Comparison of ENCODE assay signal across 8 mouse cellular contexts in the genomic region with DNA sequence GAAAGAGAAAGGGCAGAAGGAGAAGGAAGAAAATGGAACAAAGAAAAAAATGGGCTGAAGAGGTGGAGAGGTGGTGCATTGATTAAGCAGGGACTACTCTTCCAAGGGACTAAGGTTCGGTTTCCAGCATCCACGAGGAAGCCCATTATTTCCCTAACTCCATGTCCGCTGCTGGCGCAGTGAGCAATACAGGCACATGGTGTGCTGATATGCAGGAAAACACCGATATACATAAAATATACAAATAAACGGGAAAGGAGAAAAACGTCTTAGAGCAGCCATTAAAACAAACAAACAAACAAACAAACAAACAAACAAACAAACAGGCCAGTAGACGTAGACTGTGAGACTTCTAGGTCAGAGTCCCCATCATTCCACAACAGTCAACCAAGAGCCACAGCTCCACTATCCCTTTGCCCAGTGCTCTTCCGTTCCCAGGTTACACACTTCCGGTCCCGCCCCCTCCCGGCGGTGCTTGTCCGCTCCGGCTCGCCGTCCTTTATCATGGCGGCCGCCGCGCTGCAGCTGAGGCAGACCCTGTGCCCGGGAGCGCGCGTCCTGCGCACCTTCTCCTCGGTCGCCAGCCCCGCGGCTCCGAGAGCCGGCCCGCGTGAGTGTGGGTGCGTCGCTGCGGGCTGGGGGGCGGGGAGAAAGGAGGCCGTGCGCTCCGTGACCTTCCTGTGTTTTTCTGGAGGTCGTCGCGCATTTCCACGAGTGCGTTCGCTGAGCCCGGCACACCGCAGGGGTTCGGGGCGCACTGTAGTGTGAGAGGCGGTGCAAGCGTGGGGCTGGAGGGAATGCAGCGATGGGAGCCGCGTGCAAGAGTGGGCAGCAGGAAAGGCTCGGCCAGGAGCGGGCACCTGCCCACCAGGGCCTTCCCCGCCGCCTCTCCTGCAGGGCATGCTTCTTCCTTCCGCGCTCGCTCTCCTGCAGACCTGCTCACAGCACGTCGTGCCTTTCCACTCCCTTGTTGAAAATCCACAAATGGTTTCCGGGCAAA. TPM values are rescaled to one million over a fixed set of nuclear protein-coding genes. Genes with fewer than 3 reads are reported as not detected.
A peak's percentile ranks its signal among the peaks of the same experiment; 100 is the strongest.
DNase-seq lines count a peak whose midpoint lies in the region; ATAC-seq and TF ChIP-seq lines count a peak whose summit lies in the region.

A gene (plus strand): TSS at position 474 of the 1,000 bp plus-strand sequence.

- no peaks in the 10 kb centered on the region for H3K4me1 ChIP-seq in hindbrain, embryonic 11.5 days (replicated peaks; ENCODE audit: control insufficient read depth, insufficient read depth, low read length)
- H3K4me1 ChIP-seq in lung, embryonic 16.5 days (replicated peaks; ENCODE audit: control insufficient read depth, insufficient read depth, low read length) = peaks cover 19% of the 10 kb centered on the region
- H3K4me1 ChIP-seq in thymus, adult 2 months (replicated peaks; ENCODE audit: control insufficient read depth, insufficient read depth, low read length) = peaks cover 4% of the 10 kb centered on the region

- H3K9ac ChIP-seq in hindbrain, embryonic 11.5 days (ENCODE audit: low read depth, low read length) = peak within 1 kb of the TSS; percentile 78
- H3K9ac ChIP-seq in lung, embryonic 16.5 days (ENCODE audit: low read length) = peak within 1 kb of the TSS; percentile 96

- H3K9me3 ChIP-seq in hindbrain, embryonic 11.5 days (ENCODE audit: control insufficient read depth, low read length) = no peaks in the 10 kb centered on the region
- no peaks in the 10 kb centered on the region for H3K9me3 ChIP-seq in lung, embryonic 16.5 days (ENCODE audit: control insufficient read depth, low read length)

- no peaks in the 10 kb centered on the region for H3K36me3 ChIP-seq in hindbrain, embryonic 11.5 days (ENCODE audit: control insufficient read depth, insufficient read depth, low read length)
- peaks cover 11% of the 10 kb centered on the region for H3K36me3 ChIP-seq in lung, embryonic 16.5 days (ENCODE audit: control insufficient read depth, insufficient read depth, low read length)
- H3K36me3 ChIP-seq in thymus, adult 2 months (ENCODE audit: control insufficient read depth, insufficient read depth, low read length) = no peaks in the 10 kb centered on the region

- peak within 1 kb of the TSS; percentile 75 for H3K27ac ChIP-seq in hindbrain, embryonic 11.5 days (ENCODE audit: low read depth, low read length)
- H3K27ac ChIP-seq in lung, embryonic 16.5 days (ENCODE audit: low read length) = peak within 1 kb of the TSS; percentile 87
- no peak within 1 kb of the TSS; the same call in 1 of the 2 replicates for H3K27ac ChIP-seq in thymus, adult 2 months (ENCODE audit: control insufficient read depth, insufficient read depth, low read length)

- no peaks in the 10 kb centered on the region for H3K27me3 ChIP-seq in hindbrain, embryonic 11.5 days (ENCODE audit: control insufficient read depth, insufficient read depth, low read length)
- H3K27me3 ChIP-seq in lung, embryonic 16.5 days (ENCODE audit: control insufficient read depth, insufficient read depth, low read depth, low read length) = no peaks in the 10 kb centered on the region
- H3K27me3 ChIP-seq in thymus, adult 2 months (ENCODE audit: control insufficient read depth, insufficient read depth, low read length) = no peaks in the 10 kb centered on the region

- peak within 1 kb of the TSS; percentile 84 for H3K4me3 ChIP-seq in hindbrain, embryonic 11.5 days (ENCODE audit: low read depth, low read length)
- H3K4me3 ChIP-seq in lung, embryonic 16.5 days (ENCODE audit: low read length) = peak within 1 kb of the TSS; percentile 92
- H3K4me3 ChIP-seq in thymus, adult 2 months (ENCODE audit: control insufficient read depth, insufficient read depth, low read length) = peak within 1 kb of the TSS; percentile 85

- peak; percentile 91 for TF ChIP-seq POLR2A in thymus, adult 2 months (IDR thresholded peaks at IDR 0.05; ENCODE audit: control insufficient read depth, extremely low read depth, insufficient read depth, low read length, poor library complexity)

- 5% methylated on average over 53 of the region's 66 CpGs for WGBS in hindbrain, embryonic 11.5 days
- 3% methylated on average over 58 of the region's 66 CpGs for WGBS in lung, embryonic 16.5 days
- 5% methylated on average over 66 of the region's 66 CpGs for WGBS in thymus, adult 2 months

- H3K4me2 ChIP-seq in hindbrain, embryonic 11.5 days (replicated peaks; ENCODE audit: low read depth, low read length) = peak within 1 kb of the TSS; percentile 38
- peak within 1 kb of the TSS; percentile 71 for H3K4me2 ChIP-seq in lung, embryonic 16.5 days (ENCODE audit: low read depth, low read length)

- peak; percentile 99 for ATAC-seq in hindbrain, embryonic 11.5 days (ENCODE audit: low FRiP score)
- ATAC-seq in lung, embryonic 16.5 days (ENCODE audit: low read depth) = peak; percentile 99

- DNase-seq in Muller cell, postnatal 12 days (ENCODE audit: inconsistent ontology term) = peak; percentile 93
- peak; percentile 89 for DNase-seq in cerebellum, adult 9-10 months
- DNase-seq in frontal cortex, adult 2 months (ENCODE audit: extremely low spot score in 1 of 2, low spot score in 1 of 2) = peak; percentile 68 to 92
- DNase-seq in hindbrain, embryonic 11.5 days (ENCODE audit: low spot score) = peak; percentile 94
- DNase-seq in layer of hippocampus, adult 9-11 months = peak; percentile 90
- DNase-seq in ovary, adult 18-20 months (ENCODE audit: low spot score) = peak; percentile 80
- peak; percentile 90 for DNase-seq in thymus, adult 2 months

- peak; percentile 31; the same call in 1 of the 2 replicates for TF ChIP-seq CTCF in thymus, adult 2 months (IDR thresholded peaks at IDR 0.05; ENCODE audit: borderline replicate concordance, control insufficient read depth, extremely low read depth, insufficient read depth, low read length, poor library complexity)

RNA-seq across cellular contexts. Expression of the gene that starts here (rescaled TPM):
- polyA plus RNA-seq in frontal cortex, adult 2 months (2012; rRNA removed) = 32.6 and 35.4 TPM in 2 replicates
- 84.1 and 87.5 TPM in 2 replicates for polyA plus RNA-seq in hindbrain, embryonic 11.5 days (2014; fragmentation: Nextera tagmentation; extraction: Ambion mirVana)
- polyA plus RNA-seq in lung, embryonic 16.5 days (2015; fragmentation: Nextera tagmentation; extraction: Ambion mirVana) = 95.7 and 101 TPM in 2 replicates
- 8.4 and 9.4 TPM in 2 replicates for polyA plus RNA-seq in thymus, adult 2 months (2012; rRNA removed)
